Mouse (Mus musculus): ENCODE results near the gene Zswim3. TPM values are rescaled to one million over a fixed set of nuclear protein-coding genes. Genes with fewer than 3 reads are reported as not detected.

The Zswim3 gene
- polyA plus RNA-seq, 1 experiment from 2014 or later, result 16.9 TPM

DNA sequence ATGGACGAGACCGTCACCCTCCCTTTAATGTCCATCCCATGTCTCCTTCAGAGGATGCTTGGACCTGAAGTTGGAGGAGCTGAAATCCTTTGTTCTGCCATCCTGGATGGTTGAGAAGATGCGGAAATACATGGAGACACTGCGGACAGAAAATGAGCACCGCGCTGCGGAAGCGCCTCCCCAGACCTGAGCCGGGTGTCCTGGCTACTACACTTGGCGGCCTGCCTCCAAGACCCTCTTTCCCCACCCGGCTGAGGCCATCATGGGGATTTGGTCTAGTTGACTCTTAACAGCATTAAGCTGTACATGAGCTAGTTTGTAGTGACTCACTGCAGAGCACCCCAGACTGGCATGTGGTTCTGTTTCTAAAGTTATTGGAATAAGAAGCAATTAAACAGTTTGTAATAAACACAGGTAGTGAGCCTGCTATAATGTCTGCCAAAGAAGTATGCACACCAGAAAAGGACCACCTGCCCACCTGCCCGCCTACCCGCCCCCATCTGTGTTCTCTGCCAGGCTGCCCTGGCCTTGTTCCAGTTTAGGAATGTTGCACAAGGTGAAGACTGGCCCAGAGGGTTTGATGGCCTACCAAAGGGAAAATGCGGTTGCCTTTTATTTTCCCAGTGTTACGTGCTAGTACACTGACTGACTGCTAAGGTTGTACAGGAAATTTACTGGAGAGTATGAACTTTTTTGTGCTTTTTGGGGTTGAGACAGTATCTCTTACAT, 36.9 kb upstream of the Zswim3 start:
- no peak overlapping the region for H3K4me2 ChIP-seq (ENCODE audit: low read depth, low read length)
- no peaks in the 10 kb centered on the region for H3K9me3 ChIP-seq (ENCODE audit: control insufficient read depth, low read length)
- no peak overlapping the region for H3K4me3 ChIP-seq (ENCODE audit: low read depth, low read length)
- H3K27ac ChIP-seq (ENCODE audit: low read depth, low read length), result no peak overlapping the region
- no peak for ATAC-seq (ENCODE audit: low read depth)
- peaks cover 25% of the 10 kb centered on the region for H3K36me3 ChIP-seq (ENCODE audit: control insufficient read depth, insufficient read depth, low read length)
- no peak overlapping the region for H3K9ac ChIP-seq (replicated peaks; ENCODE audit: low read depth, low read length)
- whole genome bisulfite sequencing, result 94% methylated on average over 15 of the region's 15 CpGs
- H3K4me1 ChIP-seq (ENCODE audit: control insufficient read depth, insufficient read depth, low read length), result peaks cover 12% of the 10 kb centered on the region
- no peaks in the 10 kb centered on the region for H3K27me3 ChIP-seq (ENCODE audit: control insufficient read depth, insufficient read depth, low read length)

DNA sequence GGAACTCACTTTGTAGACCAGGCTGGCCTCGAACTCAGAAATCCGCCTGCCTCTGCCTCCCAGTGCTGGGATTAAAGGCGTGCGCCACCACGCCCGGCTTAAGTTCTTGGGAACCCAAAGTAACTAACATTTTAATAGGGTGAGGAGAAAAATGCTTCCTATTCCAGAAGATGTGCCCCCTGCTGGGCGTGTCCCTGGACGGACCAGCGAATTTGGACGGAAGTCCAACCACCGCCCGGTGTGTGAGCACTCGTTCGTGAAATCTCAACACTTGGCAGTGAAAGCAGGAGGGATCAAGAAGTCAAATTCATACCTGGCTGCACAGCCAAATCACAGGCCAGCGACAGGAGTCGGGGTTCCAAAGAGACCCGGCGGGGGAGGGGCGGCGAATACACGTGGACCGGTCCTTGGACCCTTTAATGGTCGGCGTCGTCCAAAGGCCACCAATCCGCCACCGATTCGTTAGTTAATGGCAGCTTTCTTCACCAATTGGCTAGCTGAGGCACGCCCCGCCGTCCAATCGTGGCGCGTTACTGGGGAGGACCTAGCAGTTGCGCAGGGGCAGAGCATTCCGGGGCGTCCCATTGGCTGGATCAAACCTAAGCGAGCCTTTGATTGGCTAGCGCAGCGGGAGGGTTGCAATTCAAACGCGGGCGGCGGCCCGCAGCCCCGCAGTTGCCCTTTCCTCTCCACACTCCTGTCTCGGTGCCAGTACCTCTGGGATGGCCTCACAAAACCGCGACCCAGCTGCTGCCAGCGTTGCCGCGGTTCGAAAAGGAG, 35.5 kb upstream of the Zswim3 start, which contains the start of gene Ube2c:
Gene Ube2c, plus strand, starts transcription at position 641 of the 780 bp plus-strand sequence.
- peak; percentile 100 for ATAC-seq (ENCODE audit: low read depth)
- Histone ChIP-seq H3K9ac (replicated peaks; ENCODE audit: low read depth, low read length) (peak within 1 kb of the TSS; percentile 39; the same call in 1 of the 2 replicates), H3K4me2 (ENCODE audit: low read depth, low read length) (peak within 1 kb of the TSS; percentile 95), H3K9me3 (ENCODE audit: control insufficient read depth, low read length) (no peaks in the 10 kb centered on the region), H3K27ac (ENCODE audit: low read depth, low read length) (no peak within 1 kb of the TSS), H3K4me1 (ENCODE audit: control insufficient read depth, insufficient read depth, low read length) (peaks cover 12% of the 10 kb centered on the region), H3K4me3 (ENCODE audit: low read depth, low read length) (peak within 1 kb of the TSS; percentile 67), H3K27me3 (ENCODE audit: control insufficient read depth, insufficient read depth, low read length) (no peaks in the 10 kb centered on the region), H3K36me3 (ENCODE audit: control insufficient read depth, insufficient read depth, low read length) (peaks cover 22% of the 10 kb centered on the region)
- WGBS, result 3% methylated on average over 53 of the region's 53 CpGs

GRCm38 (mm10) chr2:164770279-164770678, 34.6 kb upstream of the Zswim3 start:
- Histone ChIP-seq H3K4me1 (ENCODE audit: control insufficient read depth, insufficient read depth, low read length) (peaks cover 12% of the 10 kb centered on the region), H3K9me3 (ENCODE audit: control insufficient read depth, low read length) (no peaks in the 10 kb centered on the region), H3K9ac (replicated peaks; ENCODE audit: low read depth, low read length) (peak overlapping the region; percentile 39; the same call in 1 of the 2 replicates), H3K27ac (ENCODE audit: low read depth, low read length) (no peak overlapping the region), H3K4me2 (ENCODE audit: low read depth, low read length) (peak overlapping the region; percentile 95), H3K36me3 (ENCODE audit: control insufficient read depth, insufficient read depth, low read length) (peaks cover 18% of the 10 kb centered on the region), H3K4me3 (ENCODE audit: low read depth, low read length) (peak overlapping the region; percentile 67), H3K27me3 (ENCODE audit: control insufficient read depth, insufficient read depth, low read length) (no peaks in the 10 kb centered on the region)
- WGBS, result 4% methylated on average over 15 of the region's 15 CpGs
- no peak for ATAC-seq (ENCODE audit: low read depth)

GRCm38 (mm10) chr2:164771123-164771522, 33.8 kb upstream of the Zswim3 start:
- Histone ChIP-seq H3K4me1 (ENCODE audit: control insufficient read depth, insufficient read depth, low read length) (peaks cover 12% of the 10 kb centered on the region), H3K9me3 (ENCODE audit: control insufficient read depth, low read length) (no peaks in the 10 kb centered on the region), H3K4me3 (ENCODE audit: low read depth, low read length) (no peak overlapping the region), H3K9ac (replicated peaks; ENCODE audit: low read depth, low read length) (no peak overlapping the region), H3K36me3 (ENCODE audit: control insufficient read depth, insufficient read depth, low read length) (peaks cover 15% of the 10 kb centered on the region; the same call in 1 of the 2 replicates), H3K4me2 (ENCODE audit: low read depth, low read length) (peak overlapping the region; percentile 95; the same call in 1 of the 2 replicates), H3K27me3 (ENCODE audit: control insufficient read depth, insufficient read depth, low read length) (no peaks in the 10 kb centered on the region), H3K27ac (ENCODE audit: low read depth, low read length) (no peak overlapping the region)
- 85% methylated on average over 8 of the region's 8 CpGs for WGBS
- ATAC-seq (ENCODE audit: low read depth), result no peak

DNA sequence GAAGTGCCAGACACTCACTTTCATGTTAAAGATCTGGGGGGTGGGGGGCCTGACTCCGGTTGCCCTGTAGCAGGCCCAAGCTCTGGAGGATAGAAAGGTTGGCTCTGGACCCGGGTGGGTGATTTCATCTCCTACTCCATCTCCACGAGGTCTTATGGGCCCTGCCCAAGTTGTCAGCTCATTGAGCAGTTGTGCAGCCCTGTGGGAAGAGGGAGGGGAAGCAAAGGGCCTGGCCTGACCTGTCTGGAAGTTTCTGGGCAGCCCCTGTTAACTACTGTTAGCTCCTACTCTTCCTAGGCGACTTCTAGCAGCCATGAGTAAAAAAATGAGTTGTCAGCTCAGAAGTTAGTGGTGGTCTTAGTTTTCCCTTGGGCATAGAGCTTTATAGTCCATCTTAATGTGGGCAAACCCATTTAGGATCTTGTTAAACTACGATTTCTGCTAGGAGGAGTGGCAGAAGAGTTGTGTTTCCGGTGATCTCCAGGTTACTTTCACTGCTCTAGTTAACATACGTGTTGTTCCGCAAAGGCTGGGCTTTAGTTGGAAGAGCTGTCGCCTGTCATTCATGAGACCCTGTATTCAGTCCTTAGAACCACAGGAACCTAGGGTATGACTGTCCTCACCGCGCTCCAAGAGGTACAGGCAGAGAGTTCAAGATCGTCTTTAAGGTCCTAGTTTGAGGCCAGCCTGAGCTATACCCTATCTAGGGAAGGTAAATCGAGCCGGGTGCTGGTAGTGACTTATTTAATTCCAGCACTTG, 31.5 kb upstream of the Zswim3 start:
- ATAC-seq (ENCODE audit: low read depth), result no peak
- 79% methylated on average over 14 of the region's 14 CpGs for WGBS
- H3K27ac ChIP-seq (ENCODE audit: low read depth, low read length), result no peak overlapping the region
- H3K9me3 ChIP-seq (ENCODE audit: control insufficient read depth, low read length), result no peaks in the 10 kb centered on the region
- no peaks in the 10 kb centered on the region for H3K36me3 ChIP-seq (ENCODE audit: control insufficient read depth, insufficient read depth, low read length)
- H3K27me3 ChIP-seq (ENCODE audit: control insufficient read depth, insufficient read depth, low read length), result no peaks in the 10 kb centered on the region
- H3K4me1 ChIP-seq (ENCODE audit: control insufficient read depth, insufficient read depth, low read length), result peaks cover 12% of the 10 kb centered on the region
- H3K4me2 ChIP-seq (ENCODE audit: low read depth, low read length), result no peak overlapping the region
- H3K4me3 ChIP-seq (ENCODE audit: low read depth, low read length), result no peak overlapping the region
- H3K9ac ChIP-seq (replicated peaks; ENCODE audit: low read depth, low read length), result no peak overlapping the region

- no peak overlapping the region for H3K27ac ChIP-seq (ENCODE audit: low read depth, low read length)
- 88% methylated on average over 5 of the region's 5 CpGs for WGBS
- no peaks in the 10 kb centered on the region for H3K36me3 ChIP-seq (ENCODE audit: control insufficient read depth, insufficient read depth, low read length)
- peaks cover 12% of the 10 kb centered on the region for H3K4me1 ChIP-seq (ENCODE audit: control insufficient read depth, insufficient read depth, low read length)
- H3K9me3 ChIP-seq (ENCODE audit: control insufficient read depth, low read length), result no peaks in the 10 kb centered on the region
- no peak overlapping the region for H3K4me3 ChIP-seq (ENCODE audit: low read depth, low read length)
- no peaks in the 10 kb centered on the region for H3K27me3 ChIP-seq (ENCODE audit: control insufficient read depth, insufficient read depth, low read length)
- no peak for ATAC-seq (ENCODE audit: low read depth)
- H3K4me2 ChIP-seq (ENCODE audit: low read depth, low read length), result no peak overlapping the region
- H3K9ac ChIP-seq (replicated peaks; ENCODE audit: low read depth, low read length), result no peak overlapping the region
These were observed 30.9 kb upstream of the Zswim3 start for GRCm38 (mm10) chr2:164773989-164774364.

- 89% methylated on average over 6 of the region's 6 CpGs for WGBS
These were observed 28.8 kb upstream of the Zswim3 start for GRCm38 (mm10) chr2:164776130-164776529.

GRCm38 (mm10) chr2:164776801-164777200, 28.1 kb upstream of the Zswim3 start:
- H3K27me3 ChIP-seq (ENCODE audit: control insufficient read depth, insufficient read depth, low read length), result no peaks in the 10 kb centered on the region
- no peaks in the 10 kb centered on the region for H3K4me1 ChIP-seq (ENCODE audit: control insufficient read depth, insufficient read depth, low read length)
- no peaks in the 10 kb centered on the region for H3K9me3 ChIP-seq (ENCODE audit: control insufficient read depth, low read length)
- no peak overlapping the region for H3K4me2 ChIP-seq (ENCODE audit: low read depth, low read length)
- H3K4me3 ChIP-seq (ENCODE audit: low read depth, low read length), result no peak overlapping the region
- no peak overlapping the region for H3K9ac ChIP-seq (replicated peaks; ENCODE audit: low read depth, low read length)
- no peak for ATAC-seq (ENCODE audit: low read depth)
- H3K36me3 ChIP-seq (ENCODE audit: control insufficient read depth, insufficient read depth, low read length), result no peaks in the 10 kb centered on the region
- WGBS, result 68% methylated on average over 17 of the region's 17 CpGs
- no peak overlapping the region for H3K27ac ChIP-seq (ENCODE audit: low read depth, low read length)

More at GRCm38 (mm10) chr2:164776130-164776529, 28.8 kb upstream of the Zswim3 start:
- no peak overlapping the region for H3K4me3 ChIP-seq (ENCODE audit: low read depth, low read length)
- no peak overlapping the region for H3K9ac ChIP-seq (replicated peaks; ENCODE audit: low read depth, low read length)
- no peaks in the 10 kb centered on the region for H3K27me3 ChIP-seq (ENCODE audit: control insufficient read depth, insufficient read depth, low read length)
- no peaks in the 10 kb centered on the region for H3K9me3 ChIP-seq (ENCODE audit: control insufficient read depth, low read length)
- H3K4me2 ChIP-seq (ENCODE audit: low read depth, low read length), result no peak overlapping the region
- ATAC-seq (ENCODE audit: low read depth), result no peak
- no peak overlapping the region for H3K27ac ChIP-seq (ENCODE audit: low read depth, low read length)
- H3K36me3 ChIP-seq (ENCODE audit: control insufficient read depth, insufficient read depth, low read length), result no peaks in the 10 kb centered on the region
- H3K4me1 ChIP-seq (ENCODE audit: control insufficient read depth, insufficient read depth, low read length), result 0 out of 2 replicates have a peak, but pooled peaks cover 2% of the 10 kb centered on the region

Data from neural tube, embryonic 14.5 days (tissue).